Mouse (Mus musculus) gastrocnemius, adult 2 months (tissue): Measurements from ENCODE around the gene Spef1. TPM values are rescaled to one million over a fixed set of nuclear protein-coding genes. Genes with fewer than 3 reads are reported as not detected.
"Not testable (repeated sequence)": the region's sequence is repeated elsewhere in the genome, so short reads cannot be mapped to it uniquely, and the experiment has no call there.

ENCODE experiments used
- DNase-seq: peaks from one replicate; pipeline ENCODE4 v3.0.0; 2022
- H3K27ac ChIP-seq: fragments of 200-600 bp; 2 replicates; pipeline ENCODE4 v1.8.1; 2022; ENCODE audit warnings: mild to moderate bottlenecking
- H3K4me3 ChIP-seq: fragments of 200-600 bp; 2 replicates; pipeline ENCODE4 v1.8.1; 2022; ENCODE audit warnings: mild to moderate bottlenecking, moderate library complexity
- CTCF ChIP-seq: fragments of 200-600 bp; IDR thresholded peaks from 2 replicates; pipeline ENCODE4 v1.8.1; 2022; ENCODE audit warnings: antibody characterized with exemption, mild to moderate bottlenecking, moderate library complexity
- intact Hi-C: fragments of 180-260 bp; cut with DNase I; formaldehyde crosslinking; loops from one replicate; pipeline ENCODE4 v1.15.1; 2025
- long read RNA-seq, 2 experiments: library from polyadenylated mRNA; stranded (forward); transcript quantifications; one replicate each; pipeline ENCODE4 v2.0.0; 2021
- total RNA-seq, 2 experiments: library from RNA; stranded (reverse); gene quantifications; 2 replicates each; pipeline ENCODE4 v1.2.3; 2021

Spef1 gene
- 1 to 10 TPM; 1.3 to 1.6 TPM for total RNA-seq
- long read RNA-seq, experiment 1, partial matches to known transcripts: 0 of 1 reads
- long read RNA-seq, experiment 1, other reads (novel, unspliced or antisense): 0 of 1 reads
- long read RNA-seq, experiment 2, partial matches to known transcripts: 0 of 2 reads
- long read RNA-seq, experiment 2, other reads (novel, unspliced or antisense): 2 of 2 reads

DNA sequence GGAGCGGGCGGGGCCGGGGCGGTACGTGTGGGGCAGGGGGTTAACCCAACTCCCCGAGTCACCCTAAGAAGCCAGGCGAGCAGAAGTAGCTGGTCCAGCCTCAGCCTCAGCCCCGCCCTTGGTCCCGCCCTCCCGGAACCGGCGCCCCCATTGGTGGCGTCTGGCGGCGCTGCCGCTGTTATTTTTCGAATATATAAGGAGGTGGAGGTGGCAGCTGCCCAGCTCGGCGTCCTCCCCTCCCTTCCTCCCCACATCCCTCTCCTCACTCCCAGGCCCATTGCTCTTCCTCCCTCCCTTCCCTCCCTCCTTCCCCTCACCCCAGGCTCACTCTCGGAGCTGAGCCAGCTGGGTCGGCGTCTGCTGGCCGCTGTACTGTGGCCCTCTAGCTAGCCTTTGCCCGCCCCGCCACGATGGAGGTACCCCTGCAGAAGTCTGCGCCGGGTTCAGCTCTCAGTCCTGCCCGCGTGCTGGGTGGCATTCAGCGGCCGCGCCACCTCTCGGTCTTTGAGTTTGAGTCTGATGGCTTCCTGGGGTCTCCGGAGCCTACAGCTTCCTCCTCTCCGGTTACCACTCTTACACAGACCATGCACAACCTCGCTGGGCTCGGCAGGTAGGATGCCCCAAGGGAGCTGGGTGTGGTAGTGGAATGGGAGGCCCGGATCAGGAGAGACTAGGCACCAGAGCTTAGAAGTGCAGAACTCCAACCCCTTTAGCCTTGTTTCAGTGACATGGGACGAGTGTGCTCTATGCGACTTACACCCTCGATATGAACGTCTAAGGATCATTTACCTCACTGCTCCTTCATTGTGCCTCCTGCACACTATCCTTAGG is at the start of gene Spef1, which contains the start of gene Cdc25b:
Gene Spef1 (minus strand): TSS at position 512 of the 831 bp plus-strand sequence.
Gene Cdc25b (plus strand): TSS at position 179 of the 831 bp plus-strand sequence.
- DNase-seq: peak; percentile 92
- peak within 1 kb of the TSS; percentile 82 for H3K27ac ChIP-seq
- intact Hi-C loops: loop anchor here (2.0 to 10.0 kb wide), 2 partner anchors 18 to 328 kb away; no protein-coding TSS in a partner anchor
- TF ChIP-seq CTCF: peak; percentile 38; the same call in 1 of the 2 replicates
- H3K4me3 ChIP-seq: peak within 1 kb of the TSS; percentile 74

DNA sequence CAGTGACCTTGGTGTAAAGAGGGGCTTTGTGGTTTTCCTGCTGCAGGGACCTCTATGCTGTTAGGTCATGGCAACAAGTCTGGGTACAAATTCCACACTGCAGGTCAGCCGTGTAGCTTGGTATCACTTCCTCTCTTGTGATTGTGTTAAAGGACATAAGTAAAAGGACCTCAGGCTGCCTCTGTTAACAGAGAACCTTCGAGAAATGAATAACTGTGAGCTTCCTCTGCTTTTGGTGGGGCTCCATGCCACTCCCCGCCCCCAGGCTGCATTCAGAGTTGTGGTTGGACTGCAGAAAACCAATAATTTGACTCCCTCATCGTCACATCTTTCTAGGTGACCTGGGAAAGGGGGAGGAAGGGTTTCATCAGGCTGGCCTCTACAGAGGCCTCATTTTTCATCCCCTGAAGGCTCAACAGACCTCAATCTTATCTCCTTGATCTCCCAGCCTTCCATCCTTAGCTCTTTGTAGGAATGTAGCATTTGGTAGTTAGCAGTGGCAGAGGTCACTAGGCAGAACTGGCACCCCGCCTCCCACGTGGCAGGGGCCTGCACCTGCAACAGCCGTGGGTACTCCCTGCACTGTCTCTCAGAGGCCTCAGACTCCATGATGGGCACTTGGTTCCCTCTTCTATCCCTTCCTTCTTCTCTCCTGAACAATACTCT is 48.0 kb upstream of the Spef1 start:
- Histone ChIP-seq H3K4me3 (peak overlapping the region; percentile 82), H3K27ac (peak overlapping the region; percentile 97)
- intact Hi-C loops: no loop called here
- DNase-seq: no peak
- no peak for TF ChIP-seq CTCF

DNA sequence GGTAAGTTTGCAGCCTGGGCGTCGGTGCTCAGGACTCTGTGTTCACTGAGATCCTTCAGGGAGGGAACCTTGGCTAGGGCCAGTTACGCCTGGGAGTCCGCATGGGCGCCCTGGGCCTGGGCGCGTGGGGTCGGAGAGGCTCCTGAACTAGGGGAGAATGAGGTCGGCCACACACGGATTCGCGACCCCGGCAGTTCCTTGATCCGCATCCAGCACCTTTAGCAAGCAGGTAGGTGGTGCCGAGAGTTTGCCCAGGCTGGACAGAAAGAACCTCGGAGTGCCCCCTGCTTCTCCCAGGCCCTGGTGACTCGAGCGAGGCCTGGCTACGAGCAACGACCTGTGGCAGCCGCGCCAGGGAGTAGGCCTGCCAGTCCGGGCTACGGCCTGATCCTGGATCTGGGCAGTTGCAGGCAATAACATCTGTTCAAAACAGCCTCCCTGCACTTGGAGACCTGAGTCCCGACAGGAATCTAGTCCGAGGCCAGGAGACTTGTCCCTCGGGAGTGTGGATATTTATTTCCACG is 47.1 kb upstream of the Spef1 start:
- H3K27ac ChIP-seq: peak overlapping the region; percentile 97
- intact Hi-C loops: no loop called here
- H3K4me3 ChIP-seq: peak overlapping the region; percentile 82
- peak; percentile 74 for DNase-seq
- no peak for TF ChIP-seq CTCF

DNA sequence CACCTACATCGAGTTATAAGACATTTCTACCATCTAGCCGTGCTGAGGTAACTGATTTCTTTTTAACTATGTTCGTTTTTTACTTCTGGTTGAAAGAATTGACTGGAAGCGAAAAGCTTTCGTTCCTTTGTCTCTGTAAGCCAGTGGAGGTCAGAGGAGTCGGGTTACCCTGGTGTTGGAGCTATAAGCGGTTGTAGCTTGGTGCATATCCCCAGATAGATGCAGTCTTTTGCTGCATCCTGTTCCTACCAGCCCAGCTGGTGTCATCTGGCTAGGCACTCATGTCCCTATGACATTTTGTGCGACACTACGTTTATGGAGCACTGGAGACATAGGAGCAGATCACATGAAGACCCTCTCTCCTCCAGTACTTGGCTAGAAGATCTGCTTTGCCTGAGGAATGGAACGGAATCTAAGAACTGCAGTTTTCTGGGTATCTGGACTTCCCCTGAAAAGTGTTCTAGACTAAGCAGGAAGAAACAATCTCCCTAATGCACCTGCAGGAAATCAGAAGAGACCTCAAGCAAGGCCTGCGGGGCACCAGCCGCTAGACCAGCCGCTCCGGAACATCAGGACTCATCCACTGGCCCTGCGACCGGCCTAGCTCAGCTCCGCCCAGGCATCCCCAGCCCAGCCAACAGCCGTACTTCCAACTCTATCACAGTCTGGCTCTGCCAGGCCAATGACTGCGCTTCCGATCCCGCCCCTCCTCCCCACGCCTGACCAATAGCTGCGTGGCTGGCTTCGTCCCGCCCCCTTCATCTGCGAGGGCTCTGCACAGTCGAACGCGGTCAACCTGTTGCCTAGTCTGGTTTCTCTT is 46.4 kb upstream of the Spef1 start, which contains the start of gene Mavs:
Gene Mavs (plus strand): TSS at position 757 of the 820 bp plus-strand sequence.
- Histone ChIP-seq H3K27ac (peak within 1 kb of the TSS; percentile 97), H3K4me3 (peak within 1 kb of the TSS; percentile 82)
- no peak for TF ChIP-seq CTCF
- peak; percentile 98 for DNase-seq
- intact Hi-C loops: no loop called here

DNA sequence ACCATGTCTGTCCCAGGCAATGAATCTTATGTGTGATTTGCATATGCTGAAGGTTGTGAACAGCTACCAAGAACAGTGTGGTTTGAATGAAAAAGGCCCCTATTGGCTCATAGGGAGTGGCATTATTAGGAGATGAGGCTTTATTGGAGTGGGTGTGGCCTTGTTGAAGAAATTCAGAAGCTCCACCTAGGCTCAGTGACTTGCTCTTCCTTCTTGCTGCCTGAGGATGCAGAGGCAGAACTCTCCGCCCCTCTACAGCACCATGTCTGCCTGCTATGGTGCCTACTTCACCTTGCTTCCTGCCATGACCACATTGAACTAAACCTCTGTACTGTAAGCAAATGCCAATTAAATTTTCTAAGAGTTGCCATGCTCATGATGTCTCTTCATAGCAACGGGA is 45.5 kb upstream of the Spef1 start:
- DNase-seq: no peak
- intact Hi-C loops: no loop called here
- H3K4me3 ChIP-seq: no peak overlapping the region
- no peak overlapping the region for H3K27ac ChIP-seq
- TF ChIP-seq CTCF: no peak

DNA sequence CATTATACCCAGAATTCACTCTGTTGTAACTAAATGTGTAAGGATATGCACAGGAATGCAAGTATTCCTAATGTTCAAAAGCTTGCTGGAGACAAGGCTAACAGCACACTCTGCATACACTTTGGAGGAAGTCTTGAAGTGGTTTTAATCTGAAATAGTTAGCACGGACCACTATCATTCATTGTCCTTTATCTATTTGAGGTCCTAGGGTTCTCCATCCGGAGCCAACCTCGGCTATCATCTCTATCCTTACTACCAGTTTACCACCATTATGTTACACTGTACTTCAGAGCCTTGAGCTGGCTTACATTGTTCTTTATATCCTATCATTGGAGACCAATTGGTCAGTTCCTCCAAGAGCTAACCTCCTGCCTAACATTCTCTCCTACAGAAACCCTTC is 40.2 kb upstream of the Spef1 start:
- Histone ChIP-seq H3K4me3 (no peak overlapping the region), H3K27ac (no peak overlapping the region)
- intact Hi-C loops: no loop called here
- TF ChIP-seq CTCF: no peak
- DNase-seq: no peak

DNA sequence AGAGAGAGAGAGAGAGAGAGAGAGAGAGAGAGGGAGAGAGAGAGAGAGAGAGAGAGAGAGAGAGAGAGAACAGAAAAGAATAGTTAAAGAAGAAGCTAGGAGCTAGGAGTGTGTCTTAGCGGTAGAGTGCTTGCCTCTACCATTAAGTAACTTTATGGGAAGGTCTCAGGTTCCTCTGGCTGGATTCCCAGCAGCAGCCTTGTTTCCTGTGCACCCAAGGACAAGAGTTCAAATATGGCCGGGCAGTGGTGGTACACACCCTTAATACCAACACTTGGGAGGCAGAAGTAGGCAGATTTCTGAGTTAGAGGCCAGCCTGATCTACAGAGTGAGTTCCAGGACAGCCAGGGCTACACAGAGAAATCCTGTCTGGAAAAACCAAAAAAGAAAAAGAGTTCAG is 39.6 kb upstream of the Spef1 start:
- H3K27ac ChIP-seq, H3K4me3 ChIP-seq, DNase-seq, intact Hi-C loops: not testable (repeated sequence)

DNA sequence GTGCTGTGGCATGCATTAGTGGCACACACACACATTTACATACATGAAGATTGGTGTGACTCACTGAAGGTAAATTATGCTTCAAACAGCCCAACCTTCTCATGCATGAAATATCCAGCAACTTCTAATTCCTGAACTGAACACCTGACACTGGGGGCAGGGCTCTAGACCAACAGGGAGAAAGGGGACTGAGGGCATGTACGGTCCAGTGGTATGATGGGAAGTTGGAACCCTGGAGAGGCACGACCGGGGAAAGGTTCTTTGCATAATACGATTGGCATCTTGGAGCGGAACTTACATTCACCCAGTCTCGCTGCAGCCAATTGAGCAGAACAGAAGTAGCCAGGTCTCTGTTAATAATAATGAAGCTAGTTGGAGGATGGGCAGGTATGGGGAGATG is 38.1 kb upstream of the Spef1 start:
- intact Hi-C loops: no loop called here
- Histone ChIP-seq H3K27ac (no peak overlapping the region), H3K4me3 (no peak overlapping the region)
- no peak for DNase-seq
- no peak for TF ChIP-seq CTCF

DNA sequence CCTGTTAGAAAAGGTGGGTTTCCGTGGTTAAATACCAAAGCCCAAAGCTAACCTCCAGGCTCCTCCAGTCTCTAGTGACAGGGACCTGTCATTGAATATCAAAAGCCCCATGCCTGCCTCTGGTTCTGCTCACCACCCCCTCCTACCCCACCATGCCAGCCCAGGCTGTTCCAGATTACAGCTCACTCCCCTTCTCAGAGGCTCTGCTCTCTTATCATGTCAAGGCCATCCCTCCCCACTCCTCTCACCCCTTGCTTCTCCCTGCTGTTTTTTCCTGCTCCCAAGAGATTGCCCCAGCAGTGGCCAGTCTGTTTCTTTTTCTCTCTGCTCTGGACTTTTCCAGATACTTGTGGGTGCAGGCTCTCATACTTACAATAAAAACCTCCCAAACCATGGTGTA is 36.5 kb upstream of the Spef1 start:
- no peak for TF ChIP-seq CTCF

DNA sequence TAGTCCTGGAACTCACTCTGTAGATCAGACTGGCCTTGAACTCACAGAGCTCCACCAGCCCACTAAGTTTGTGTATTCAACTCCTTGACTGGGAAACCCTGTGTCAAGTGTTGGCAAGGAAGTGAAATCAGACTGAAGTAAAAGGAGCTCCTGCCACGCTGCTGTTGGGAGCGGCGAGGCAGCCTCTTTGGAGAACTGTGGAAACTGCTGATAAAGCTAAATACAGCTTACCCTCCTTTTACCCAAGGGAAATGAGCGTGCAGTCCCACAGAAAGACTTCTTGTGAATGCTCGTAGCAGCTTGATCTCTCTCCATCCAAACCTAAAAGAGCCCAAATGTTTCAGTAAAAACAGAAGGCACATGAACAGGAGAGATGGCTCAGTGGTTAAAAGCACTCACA is 35.5 kb upstream of the Spef1 start:
- no peak for TF ChIP-seq CTCF
- no peak for DNase-seq
- no peak overlapping the region for H3K4me3 ChIP-seq
- no peak overlapping the region for H3K27ac ChIP-seq
- intact Hi-C loops: no loop called here

More for the DNA sequence above, 36.5 kb upstream of the Spef1 start:
- DNase-seq: no peak
- no peak overlapping the region for H3K4me3 ChIP-seq
- H3K27ac ChIP-seq: no peak overlapping the region
- intact Hi-C loops: no loop called here

DNA sequence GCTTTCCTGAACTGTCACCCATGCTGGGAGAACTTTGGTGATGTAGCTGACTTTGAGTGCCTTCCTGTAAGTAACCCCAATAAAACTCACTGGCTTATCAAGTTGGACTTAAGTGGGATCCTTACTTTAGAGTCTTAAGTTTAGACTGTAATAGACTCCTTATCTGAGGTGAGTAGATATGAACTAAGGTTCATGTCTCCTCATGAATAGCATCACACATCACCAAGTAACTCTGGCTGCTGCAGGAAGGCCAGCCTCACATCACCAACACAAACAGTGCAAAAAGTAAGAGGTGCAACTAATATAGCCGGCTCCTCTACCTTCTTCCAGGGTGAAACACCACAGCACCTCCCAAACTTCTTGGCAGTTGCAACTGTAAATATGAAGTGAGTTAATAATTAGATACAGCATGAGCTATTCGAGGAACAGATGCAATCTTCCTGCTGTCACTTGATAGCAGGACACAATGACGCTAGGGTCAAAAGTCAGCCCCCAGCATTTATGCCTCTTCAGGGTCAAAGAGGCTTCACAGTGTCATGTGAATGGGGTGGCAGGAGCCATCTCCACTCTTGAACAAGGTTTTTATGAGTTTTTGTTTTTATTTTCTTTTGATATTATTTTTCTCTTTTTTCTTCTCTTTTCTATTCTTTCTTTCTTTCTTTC is 34.9 kb upstream of the Spef1 start:
- intact Hi-C loops: no loop called here
- H3K4me3 ChIP-seq: no peak overlapping the region
- no peak for TF ChIP-seq CTCF
- DNase-seq: no peak
- H3K27ac ChIP-seq: no peak overlapping the region
